In the genomic region with DNA sequence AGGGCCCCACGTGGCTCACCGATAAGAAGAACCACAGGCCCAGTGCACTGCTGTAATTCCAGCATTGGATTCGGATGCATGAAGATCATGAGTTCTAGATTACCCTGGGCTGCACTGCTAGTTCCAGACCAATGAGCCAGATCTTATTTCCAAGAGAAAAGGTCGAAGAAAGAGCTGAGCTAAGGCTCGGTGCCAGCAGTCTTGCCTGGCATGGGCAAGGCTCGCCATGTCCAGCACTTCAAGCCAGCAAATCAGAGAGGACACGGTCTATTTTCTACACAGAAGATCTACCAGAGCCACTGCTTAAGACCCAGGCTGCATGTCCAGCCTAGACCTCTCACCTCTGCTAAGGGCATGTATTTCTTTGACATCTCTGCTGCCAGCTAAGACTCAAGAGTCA, we compare ENCODE assay signal across 23 mouse cellular contexts.
DNase-seq lines count a peak whose midpoint lies in the region; ATAC-seq lines count a peak whose summit lies in the region.
"Had no signal": no experiment of that assay in that cellular context is flagged by ENCODE, and none has a peak within 500 bp of the region (broad histone marks: within the 10 kb centered on the region; RNA-seq: fewer than 3 reads in every experiment).

No protein-coding gene starts in this region.

- H3K4me3 ChIP-seq in hindbrain, embryonic 10.5 days: no peak overlapping the region
- no peak overlapping the region for H3K4me3 ChIP-seq in hindbrain, embryonic 16.5 days (ENCODE audit: low read length)
- no peak overlapping the region for H3K4me3 ChIP-seq in kidney, embryonic 15.5 days (replicated peaks)
- no peak overlapping the region for H3K4me3 ChIP-seq in limb, embryonic 10.5 days
- H3K4me3 ChIP-seq: embryonic facial prominence, embryonic 12.5 days; erythroblast, embryonic 14.5 days; heart, embryonic 15.5 days; liver, embryonic 13.5 days; midbrain, embryonic 12.5 days had no signal

- H3K4me2 ChIP-seq in hindbrain, embryonic 16.5 days (ENCODE audit: low read length): no peak overlapping the region
- no peak overlapping the region for H3K4me2 ChIP-seq in kidney, embryonic 15.5 days
- H3K4me2 ChIP-seq: embryonic facial prominence, embryonic 12.5 days; heart, embryonic 15.5 days; liver, embryonic 13.5 days; midbrain, embryonic 12.5 days had no signal

- peaks cover 53% of the 10 kb centered on the region for H3K4me1 ChIP-seq in hindbrain, embryonic 10.5 days (replicated peaks)
- H3K4me1 ChIP-seq in hindbrain, embryonic 16.5 days (ENCODE audit: control insufficient read depth, insufficient read depth, low read depth, low read length): peaks cover 10% of the 10 kb centered on the region; the same call in 1 of the 2 replicates
- 0 out of 2 replicates have a peak, but pooled peaks cover 6% of the 10 kb centered on the region for H3K4me1 ChIP-seq in kidney, embryonic 15.5 days
- peaks cover 12% of the 10 kb centered on the region for H3K4me1 ChIP-seq in limb, embryonic 10.5 days
- H3K4me1 ChIP-seq: liver, embryonic 13.5 days had no signal

- peaks cover 3% of the 10 kb centered on the region; the same call in 1 of the 2 replicates for H3K27me3 ChIP-seq in hindbrain, embryonic 10.5 days (ENCODE audit: insufficient read depth, poor library complexity, severe bottlenecking)
- H3K27me3 ChIP-seq in hindbrain, embryonic 16.5 days (replicated peaks; ENCODE audit: control insufficient read depth, insufficient read depth, low read length): no peaks in the 10 kb centered on the region
- no peaks in the 10 kb centered on the region for H3K27me3 ChIP-seq in kidney, embryonic 15.5 days
- H3K27me3 ChIP-seq in limb, embryonic 10.5 days (ENCODE audit: low read depth, poor library complexity, severe bottlenecking): no peaks in the 10 kb centered on the region
- H3K27me3 ChIP-seq: embryonic facial prominence, embryonic 12.5 days; heart, embryonic 15.5 days had no signal

- H3K9ac ChIP-seq in hindbrain, embryonic 16.5 days (ENCODE audit: low read depth, low read length): no peak overlapping the region
- no peak overlapping the region for H3K9ac ChIP-seq in kidney, embryonic 15.5 days
- H3K9ac ChIP-seq: embryonic facial prominence, embryonic 12.5 days; heart, embryonic 15.5 days; liver, embryonic 13.5 days; midbrain, embryonic 12.5 days had no signal

- no peaks in the 10 kb centered on the region for H3K36me3 ChIP-seq in hindbrain, embryonic 10.5 days
- no peaks in the 10 kb centered on the region for H3K36me3 ChIP-seq in hindbrain, embryonic 16.5 days (ENCODE audit: control insufficient read depth, insufficient read depth, low read length)
- H3K36me3 ChIP-seq in kidney, embryonic 15.5 days: no peaks in the 10 kb centered on the region
- H3K36me3 ChIP-seq in limb, embryonic 10.5 days: no peaks in the 10 kb centered on the region
- H3K36me3 ChIP-seq: embryonic facial prominence, embryonic 12.5 days; heart, embryonic 15.5 days; liver, embryonic 13.5 days; midbrain, embryonic 12.5 days had no signal

- ATAC-seq in hindbrain, embryonic 16.5 days: no peak
- no peak for ATAC-seq in kidney, embryonic 15.5 days (replicated peaks; ENCODE audit: low FRiP score)
- ATAC-seq: forebrain, embryonic 14.5 days; inflammation-experienced regulatory T-cells, adult 6 months had no signal

- peak; percentile 48 to 56 for DNase-seq in cerebellum, postnatal 14 days
- DNase-seq in cerebellum, adult 18-20 months: no peak
- DNase-seq in hindbrain, embryonic 10.5 days (ENCODE audit: low spot score): no peak
- peak; percentile 42 to 54 for DNase-seq in kidney, adult 8-10 months
- no peak for DNase-seq in limb, embryonic 10.5 days (ENCODE audit: low spot score)
- DNase-seq in embryo, embryonic 10 days (ENCODE audit: low spot score): no peak
- DNase-seq: adrenal gland, postnatal 14 days; cerebellum, adult 9-11 months; heart, postnatal 36 days; layer of hippocampus, adult 9-11 months; liver, embryonic 13.5 days; lung, adult 2 months; lung, postnatal 14 days; thymus, adult 2 months had no signal

- 72% methylated on average over 7 of the region's 7 CpGs for WGBS in hindbrain, embryonic 10.5 days
- WGBS in hindbrain, embryonic 16.5 days: 64% methylated on average over 7 of the region's 7 CpGs
- 71% methylated on average over 7 of the region's 7 CpGs for whole genome bisulfite sequencing in kidney, embryonic 15.5 days
- WGBS in limb, embryonic 10.5 days: 89% methylated on average over 7 of the region's 7 CpGs

- peak overlapping the region; percentile 78 for H3K27ac ChIP-seq in hindbrain, embryonic 10.5 days
- H3K27ac ChIP-seq in hindbrain, embryonic 16.5 days (ENCODE audit: low read depth, low read length): no peak overlapping the region
- H3K27ac ChIP-seq in kidney, embryonic 15.5 days: no peak overlapping the region
- H3K27ac ChIP-seq in limb, embryonic 10.5 days: peak overlapping the region; percentile 50; the same call in 1 of the 2 replicates
- H3K27ac ChIP-seq: embryonic facial prominence, embryonic 12.5 days; heart, embryonic 15.5 days; liver, embryonic 13.5 days; midbrain, embryonic 12.5 days; stomach, postnatal 0 days had no signal

- H3K9me3 ChIP-seq in hindbrain, embryonic 10.5 days: no peaks in the 10 kb centered on the region
- H3K9me3 ChIP-seq in hindbrain, embryonic 16.5 days (ENCODE audit: control insufficient read depth, low read length): no peaks in the 10 kb centered on the region
- H3K9me3 ChIP-seq in kidney, embryonic 15.5 days (replicated peaks): no peaks in the 10 kb centered on the region
- no peaks in the 10 kb centered on the region for H3K9me3 ChIP-seq in limb, embryonic 10.5 days (replicated peaks)
- H3K9me3 ChIP-seq: embryonic facial prominence, embryonic 12.5 days; heart, embryonic 15.5 days; liver, embryonic 13.5 days; midbrain, embryonic 12.5 days had no signal

Comparison
In these comparisons a context has a peak if more than half of its experiments do, and no peak if none do; other contexts are left out.
1. DNase-seq: peak in cerebellum, postnatal 14 days (2 of 2) and kidney, adult 8-10 months (2 of 2); none in cerebellum, adult 18-20 months (0 of 2), hindbrain, embryonic 10.5 days (single experiment), limb, embryonic 10.5 days (single experiment) and embryo, embryonic 10 days (single experiment).
2. H3K27ac ChIP-seq: peak in hindbrain, embryonic 10.5 days (single experiment) and limb, embryonic 10.5 days (single experiment); none in hindbrain, embryonic 16.5 days (single experiment) and kidney, embryonic 15.5 days (single experiment).